Mouse (Mus musculus) cortical plate, adult 2 months (tissue): ENCODE data around the gene Eea1.

ENCODE experiments used
- CTCF ChIP-seq: fragments of 200-500 bp; IDR thresholded peaks from 2 replicates; pipeline ENCODE4 v1.5.1; 2011; ENCODE audit warnings: mild to moderate bottlenecking, control low read depth, low read length; ENCODE audit not compliant: insufficient read depth; ENCODE audit errors: extremely low read depth
- POLR2A ChIP-seq: fragments of 200-500 bp; IDR thresholded peaks from 2 replicates; pipeline ENCODE4 v1.6.1; 2011; ENCODE audit warnings: mild to moderate bottlenecking, low read length, control low read depth; ENCODE audit not compliant: insufficient read depth; ENCODE audit errors: extremely low read depth

GRCm38 (mm10) chr10:96047960-96048536, 107.6 kb downstream of the Eea1 start:
- no peak for TF ChIP-seq CTCF
- TF ChIP-seq POLR2A: no peak
